Mouse (Mus musculus): ENCODE results near the gene Ppil3.
A peak's percentile ranks its signal among the peaks of the same experiment; 100 is the strongest.

Gene Ppil3

DNA sequence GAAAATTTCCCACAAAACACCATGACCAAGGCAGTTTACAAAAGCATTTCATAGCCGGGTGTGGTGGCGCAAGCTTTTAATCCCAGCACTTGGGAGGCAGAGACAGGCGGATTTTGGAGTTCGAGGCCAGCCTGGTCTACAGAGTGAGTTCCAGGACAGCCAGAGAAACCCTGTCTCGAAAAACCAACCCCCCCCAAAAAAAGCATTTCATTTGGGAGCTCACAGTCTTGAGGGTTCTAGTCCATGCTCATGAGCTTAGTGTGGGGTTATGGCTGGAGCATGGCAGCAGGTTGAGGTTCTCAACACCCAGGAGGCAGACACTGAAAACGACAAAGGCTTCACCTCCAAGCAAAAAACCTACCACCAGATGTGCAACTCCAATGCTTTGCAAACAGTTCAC lies 37.1 kb downstream of the Ppil3 start:
- no peak for DNase-seq

DNA sequence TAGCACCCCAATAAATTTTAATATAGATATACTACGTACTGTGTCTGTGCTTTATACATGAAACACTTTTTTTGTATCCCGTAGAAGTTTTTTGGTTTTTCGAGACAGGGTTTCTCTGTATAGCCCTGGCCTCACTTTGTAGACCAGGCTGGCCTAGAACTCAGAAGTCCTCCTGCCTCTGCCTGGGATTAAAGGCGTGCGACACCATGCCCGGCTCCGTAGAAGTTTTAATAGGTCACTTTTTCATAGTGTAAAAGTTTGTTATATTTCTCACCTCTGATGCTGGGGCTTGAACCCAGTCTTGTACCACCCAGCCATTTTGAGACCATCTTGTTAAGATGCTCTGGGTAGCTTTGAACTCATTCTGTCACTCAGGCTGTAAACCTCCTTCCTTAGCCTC lies 38.0 kb downstream of the Ppil3 start:
- DNase-seq, result no peak

DNA sequence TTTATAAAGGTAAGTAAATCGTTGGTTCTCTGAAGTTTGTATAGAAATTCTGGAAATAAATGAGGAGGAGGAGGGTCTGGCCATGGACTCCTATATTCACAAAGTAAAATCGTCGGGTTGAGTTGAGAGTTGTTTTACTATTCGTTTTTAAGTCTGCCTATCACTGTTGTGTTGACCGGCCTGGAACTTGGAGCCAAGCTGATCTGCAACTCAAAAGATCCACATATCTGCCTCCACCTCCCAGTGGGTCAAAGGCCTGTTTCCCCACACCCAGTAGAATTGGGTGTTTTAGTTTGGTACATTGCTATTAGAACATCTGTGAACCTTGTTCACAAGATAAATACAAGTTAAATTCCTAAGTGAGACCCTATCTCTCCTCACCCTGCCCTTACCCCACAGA lies 41.5 kb downstream of the Ppil3 start:
- no peak for DNase-seq

DNA sequence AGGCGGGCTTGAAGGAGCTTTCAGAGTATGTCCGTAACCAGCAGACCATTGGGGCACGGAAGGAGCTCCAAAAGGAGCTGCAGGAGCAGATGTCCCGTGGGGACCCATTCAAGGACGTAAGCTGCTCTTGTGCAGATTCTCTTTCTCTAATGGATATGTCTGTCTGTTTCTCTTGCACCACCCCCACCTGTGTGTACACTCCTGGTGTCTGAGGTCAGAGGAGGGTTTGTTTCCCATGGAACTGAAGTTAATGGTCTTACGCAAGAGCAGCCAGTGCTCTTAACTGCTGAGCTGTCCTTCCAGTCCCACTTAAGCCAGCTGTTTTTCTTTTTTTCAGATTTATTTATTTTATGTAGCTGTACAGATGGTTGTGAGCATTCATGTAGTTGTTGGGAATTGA lies 43.9 kb downstream of the Ppil3 start:
- DNase-seq, result no peak

DNA sequence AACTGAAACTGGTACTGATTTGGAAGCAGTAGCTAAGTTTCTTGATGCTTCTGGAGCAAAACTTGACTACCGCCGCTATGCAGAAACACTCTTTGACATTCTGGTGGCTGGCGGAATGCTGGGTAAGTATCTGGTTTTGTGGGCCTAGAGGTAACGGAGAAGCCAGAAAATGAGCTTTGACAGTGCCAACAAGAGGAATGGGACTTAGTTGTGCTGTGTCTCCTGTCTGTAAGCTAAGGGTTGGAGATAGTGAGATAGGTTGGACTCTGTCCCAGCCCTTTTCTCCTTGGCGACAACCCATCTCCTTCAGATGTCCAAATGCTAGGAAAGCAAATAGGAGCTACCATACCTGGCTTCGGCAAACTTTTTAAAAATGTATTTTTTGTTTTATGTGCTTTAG lies 47.6 kb downstream of the Ppil3 start:
- no peak for DNase-seq

DNA sequence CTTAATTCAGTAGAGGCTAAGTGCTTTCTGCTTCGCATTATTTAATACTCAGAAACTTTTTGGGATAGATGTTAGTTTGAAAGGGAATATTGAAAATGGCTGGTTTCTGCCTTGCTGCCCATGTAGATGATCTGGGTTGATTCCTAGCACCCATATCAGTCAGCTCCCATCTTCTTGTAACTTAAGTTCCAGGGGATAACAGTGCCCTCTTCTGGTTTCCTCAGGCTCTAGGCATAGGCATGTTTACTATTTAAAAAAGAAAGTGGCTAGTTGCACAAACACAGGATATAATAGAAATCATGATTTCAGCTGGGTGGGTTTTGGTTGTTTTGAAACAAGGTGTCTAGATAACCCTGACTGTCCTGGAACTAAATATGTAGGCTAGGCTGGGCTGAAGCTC lies 49.1 kb downstream of the Ppil3 start:
- no peak for DNase-seq

DNA sequence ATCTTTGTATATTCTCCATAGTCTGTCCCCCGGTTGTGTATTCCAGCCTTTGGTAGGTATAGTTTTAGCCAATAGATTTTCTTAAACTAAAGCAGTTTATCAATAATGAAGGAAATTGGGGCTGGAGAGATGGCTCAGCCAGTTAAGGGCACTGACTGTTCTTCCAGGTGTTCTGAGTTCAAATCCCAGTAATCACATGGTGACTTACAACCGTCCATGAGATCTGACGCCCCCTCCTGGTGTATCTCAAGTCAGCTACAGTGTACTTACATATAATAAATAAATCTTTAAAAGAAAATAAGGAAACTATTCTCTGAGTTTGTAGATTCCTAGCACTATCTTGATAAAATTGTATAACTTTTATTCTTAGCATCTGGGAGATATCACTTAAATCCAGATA lies 49.9 kb downstream of the Ppil3 start:
- no peak for DNase-seq

DNA sequence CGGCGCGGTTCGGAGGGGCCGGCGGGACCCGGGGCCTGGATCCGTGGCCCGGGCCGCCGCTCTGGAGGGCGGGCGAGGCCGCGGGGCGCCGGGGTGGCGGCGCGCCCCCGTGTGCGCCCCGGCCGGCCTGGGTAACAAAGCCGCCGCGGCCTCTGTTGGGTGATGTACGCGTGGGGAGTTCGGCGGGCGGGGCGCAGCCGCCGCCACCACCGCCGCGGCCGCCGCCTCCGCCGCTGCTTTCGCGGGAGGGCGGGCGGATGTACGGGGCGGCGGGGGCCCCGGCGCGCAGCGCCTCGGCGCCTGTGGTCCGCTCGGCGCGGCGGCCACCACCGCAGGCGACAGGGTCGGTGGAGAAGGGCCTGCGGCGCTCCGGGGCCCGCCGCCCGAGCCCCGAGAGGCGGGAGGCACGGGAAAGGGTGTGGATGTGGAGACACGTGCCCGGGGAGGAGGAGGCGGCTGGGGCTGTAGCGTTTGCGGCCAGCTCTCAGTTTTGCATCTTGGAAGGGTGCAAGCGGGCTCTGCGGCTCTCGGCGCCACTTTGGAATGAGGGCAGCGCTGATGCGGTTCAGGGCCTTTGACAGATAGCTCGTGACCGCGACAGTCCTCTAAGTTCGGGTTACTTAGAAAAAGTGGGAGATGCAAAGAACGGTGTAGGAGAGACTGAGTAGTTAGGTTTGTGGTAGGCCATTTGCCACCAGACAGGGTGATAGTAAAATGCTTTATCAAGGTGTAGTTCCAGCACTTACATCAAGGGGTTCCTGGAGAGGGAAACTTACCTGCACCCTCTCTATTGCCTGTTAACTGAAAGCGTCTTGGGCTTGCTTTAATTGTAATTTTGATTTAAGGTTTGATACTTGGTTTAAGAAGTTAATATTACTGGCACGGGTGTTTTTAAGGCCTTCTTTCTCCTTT lies 51.7 kb downstream of the Ppil3 start:
- DNase-seq, result peak; percentile 40

DNA sequence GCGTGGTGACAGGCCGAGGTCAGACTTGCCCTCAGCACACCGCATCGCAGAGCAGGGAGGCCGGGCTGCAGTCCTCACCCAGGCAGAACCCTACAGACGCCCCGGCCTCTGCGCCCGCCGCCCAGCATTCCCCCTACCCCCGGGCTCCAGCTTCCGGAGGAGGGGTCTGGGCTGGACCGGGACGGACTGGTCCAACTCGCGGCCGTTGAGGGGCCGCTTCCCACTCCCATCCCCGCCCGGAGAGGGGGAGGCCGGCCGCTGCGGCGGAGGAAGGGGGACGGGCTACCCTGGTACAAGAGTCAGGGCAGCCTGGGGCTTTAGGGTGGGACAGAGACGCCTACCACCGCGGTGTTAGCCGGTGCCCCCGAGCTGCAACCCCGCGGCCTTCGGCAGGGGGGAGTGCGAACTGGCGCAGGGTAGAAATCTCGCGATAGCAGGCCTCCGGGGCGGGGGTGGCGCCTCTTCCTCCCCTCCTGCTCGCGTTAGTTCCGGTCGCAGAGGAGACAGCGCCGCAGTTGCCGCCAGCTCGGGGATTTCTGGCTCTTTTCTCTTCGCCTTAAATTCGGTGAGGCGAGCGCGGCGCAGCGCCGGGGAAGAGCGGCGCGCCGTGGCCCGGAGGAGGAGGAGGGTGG lies 52.5 kb downstream of the Ppil3 start, which contains the start of gene Bzw1:
Gene Bzw1 (plus strand): TSS at position 247 of the 632 bp plus-strand sequence.
- DNase-seq, result peak; percentile 92

DNA sequence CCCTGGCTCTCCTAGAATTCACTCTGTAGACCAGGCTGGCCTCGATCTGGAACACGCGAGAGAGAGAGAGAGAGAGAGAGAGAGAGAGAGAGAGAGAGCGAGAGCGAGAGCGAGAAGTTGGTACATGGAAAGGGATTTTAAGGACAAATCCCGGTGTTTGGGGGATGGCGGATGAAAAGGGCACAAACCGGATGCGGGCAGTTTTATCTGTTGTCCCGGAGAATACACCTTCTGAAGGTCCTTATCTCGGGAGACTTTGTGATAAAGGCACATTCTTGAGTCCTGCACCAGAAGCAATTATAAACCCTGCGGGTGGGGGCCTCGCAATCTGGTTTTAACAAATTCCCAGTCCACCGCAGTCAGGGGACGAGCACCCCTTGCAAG lies 53.0 kb downstream of the Ppil3 start:
- no peak for DNase-seq

DNA sequence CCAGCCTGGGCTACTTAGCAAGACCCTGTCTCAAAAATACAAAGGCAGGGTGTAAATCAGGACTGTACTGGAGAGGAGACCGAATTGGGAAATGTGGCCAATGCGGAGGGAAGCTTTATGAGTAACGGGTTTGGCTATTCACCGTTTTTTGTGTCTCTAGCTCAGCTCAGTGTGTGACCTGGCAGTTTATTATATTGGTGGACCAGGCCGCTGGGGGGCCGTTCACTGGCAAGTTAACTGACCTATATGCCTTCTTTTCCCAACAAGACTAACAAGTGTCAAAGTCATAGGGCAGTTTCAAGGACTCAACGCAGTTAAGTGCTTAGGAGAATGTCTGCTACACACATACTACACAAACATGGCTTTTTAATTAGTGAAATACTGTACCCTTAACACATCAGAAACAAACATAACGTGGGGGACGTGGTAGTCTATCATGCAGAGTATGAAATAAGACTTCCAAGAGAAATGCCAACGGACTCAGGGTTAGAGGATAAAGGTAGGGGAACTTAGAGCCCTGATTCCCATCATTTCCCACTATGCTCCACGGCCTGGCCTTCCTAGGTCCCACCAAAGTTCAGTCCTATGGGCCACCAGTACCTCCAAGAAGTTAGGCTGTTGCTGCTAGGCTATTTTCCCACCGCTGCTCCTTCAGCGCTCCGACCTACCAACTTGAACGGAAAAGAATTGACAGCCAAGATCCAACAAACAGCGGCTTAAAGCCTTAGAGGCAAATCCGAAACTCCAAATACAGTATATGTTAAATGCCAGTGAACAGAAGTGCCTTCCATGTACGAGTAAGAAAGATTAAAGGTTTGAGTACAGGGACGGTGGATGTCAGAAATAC lies 53.6 kb downstream of the Ppil3 start:
- DNase-seq, result no peak

DNA sequence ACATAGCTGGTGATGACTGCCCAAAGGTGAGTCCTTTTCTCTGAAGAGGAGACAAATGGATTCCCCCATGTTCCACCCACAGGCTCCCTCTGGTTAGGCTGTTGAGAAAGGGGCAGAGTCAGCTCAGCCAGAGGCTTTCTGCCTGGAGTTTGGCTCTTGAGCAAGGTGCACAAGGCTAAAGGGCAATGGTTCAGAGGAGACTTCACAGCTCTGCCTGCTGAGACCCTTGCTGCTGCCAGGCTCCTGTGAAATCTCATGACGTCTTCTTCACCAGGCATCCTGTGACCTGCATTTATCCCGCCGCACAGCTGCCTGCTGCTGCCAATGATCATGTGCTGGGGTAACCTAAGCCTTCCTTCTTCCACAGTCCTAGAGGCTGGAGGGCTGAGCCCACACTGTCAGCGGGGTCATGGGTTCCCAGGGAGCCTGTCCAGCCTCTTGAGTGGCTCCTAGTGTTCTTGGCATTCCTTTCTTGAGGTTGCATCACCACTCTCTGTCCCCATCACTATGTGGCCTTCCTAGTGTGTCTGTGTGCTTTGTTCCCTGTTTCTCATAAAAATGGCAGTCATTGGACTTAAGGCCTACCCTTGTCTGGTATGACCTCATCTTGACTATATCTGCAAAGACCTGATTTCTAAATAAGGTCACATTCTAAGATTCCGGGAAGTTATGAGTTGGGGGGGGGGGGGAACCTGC lies 62.6 kb downstream of the Ppil3 start:
- DNase-seq, result no peak

All from cerebellum, adult 8-10 months (tissue).